Mouse (Mus musculus) A20 (cell line): Measurements from ENCODE around the gene L2hgdh.

Experiments used
- DNase-seq: peaks from one replicate; pipeline ENCODE4 v3.0.0-alpha.2; 2011; ENCODE audit warnings: low read depth, low spot score

The L2hgdh gene

GRCm38 (mm10) chr12:69724711-69725460, at the start of gene L2hgdh, which contains the start of gene Atp5s:
TSS of gene L2hgdh (minus strand) at chr12:69724873.
TSS of gene Atp5s (plus strand) at chr12:69724950.
- DNase-seq, result peak; percentile 97

DNA sequence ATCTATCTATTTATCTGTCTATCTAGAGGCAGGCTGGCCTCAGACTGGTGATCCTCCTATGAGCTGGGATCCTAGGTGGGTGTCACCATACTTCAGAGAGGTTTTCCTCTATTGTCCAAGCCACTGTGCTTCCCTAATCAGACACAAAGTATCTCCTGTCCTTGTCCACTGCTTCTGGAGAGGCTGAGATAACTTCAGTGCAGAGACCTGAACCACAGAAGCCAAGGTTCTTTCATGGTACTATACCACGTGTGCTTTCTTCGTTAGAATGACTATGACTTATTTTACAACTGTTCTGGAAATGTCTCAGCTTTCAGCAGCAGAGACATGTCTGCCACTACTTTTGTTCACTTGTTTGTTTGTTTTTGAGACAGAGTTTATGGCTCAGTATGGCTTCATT, 44.2 kb upstream of the L2hgdh start:
- no peak for DNase-seq

DNA sequence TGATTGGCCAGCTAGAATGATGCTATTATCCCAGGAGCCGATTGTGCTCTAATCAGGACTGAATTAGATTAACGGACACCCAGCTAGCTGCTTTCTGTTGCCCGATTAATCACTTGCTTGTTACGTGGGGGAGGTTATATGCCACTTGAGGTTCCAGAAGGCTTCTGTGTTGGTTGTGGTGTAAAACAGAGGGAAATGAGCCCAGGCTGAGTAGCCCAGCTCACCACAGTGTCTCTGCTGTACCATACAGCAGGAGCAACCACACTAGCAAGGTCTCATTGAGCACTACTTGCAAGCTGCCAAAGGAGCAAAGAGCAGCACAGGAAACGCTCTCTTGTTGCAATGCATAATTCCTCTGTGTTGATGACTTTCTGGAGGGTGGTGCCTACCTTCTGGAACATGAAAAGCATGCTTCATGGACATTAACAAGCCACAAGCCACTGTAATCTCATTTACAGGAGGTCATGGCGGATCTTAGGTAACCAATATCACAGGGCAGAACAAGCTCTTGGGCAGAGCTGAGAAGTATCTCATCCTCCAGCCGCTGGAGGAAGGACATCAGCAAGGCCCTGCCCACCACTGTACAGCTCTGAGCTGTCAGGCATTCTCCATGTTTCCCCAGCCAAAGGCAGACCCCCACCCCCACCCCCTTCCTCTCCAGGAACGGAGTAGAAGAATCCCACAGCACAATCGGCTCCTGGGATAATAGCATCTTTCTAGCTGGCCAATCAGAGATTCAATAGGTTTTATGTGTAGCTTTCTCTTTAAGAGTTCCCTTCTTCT, 43.0 kb upstream of the L2hgdh start:
- DNase-seq, result no peak

GRCm38 (mm10) chr12:69766185-69766904, 41.7 kb upstream of the L2hgdh start:
- DNase-seq, result no peak

DNA sequence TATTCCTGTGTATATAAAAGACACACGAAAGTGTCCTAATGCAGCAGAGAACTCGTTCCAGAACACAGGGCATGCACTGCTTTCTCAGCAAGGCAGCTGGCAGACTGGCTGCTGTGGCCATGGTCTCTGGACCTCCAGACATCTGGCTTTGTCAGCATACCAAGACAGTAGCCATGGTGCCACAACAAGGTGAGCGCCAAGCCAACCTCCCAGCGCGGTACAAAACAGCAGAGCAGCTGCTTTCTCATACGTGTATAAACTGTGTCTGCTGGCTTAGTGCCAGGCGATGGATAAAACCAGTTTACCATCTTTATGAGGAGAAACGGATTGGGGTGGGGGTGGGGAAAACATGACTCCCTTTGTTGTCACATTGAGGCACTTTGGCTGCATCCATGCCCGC, 40.9 kb upstream of the L2hgdh start:
- DNase-seq, result no peak

- no peak for DNase-seq
Measured at GRCm38 (mm10) chr12:69761603-69762002, 36.9 kb upstream of the L2hgdh start.

GRCm38 (mm10) chr12:69760743-69761406, 36.2 kb upstream of the L2hgdh start:
- no peak for DNase-seq

DNA sequence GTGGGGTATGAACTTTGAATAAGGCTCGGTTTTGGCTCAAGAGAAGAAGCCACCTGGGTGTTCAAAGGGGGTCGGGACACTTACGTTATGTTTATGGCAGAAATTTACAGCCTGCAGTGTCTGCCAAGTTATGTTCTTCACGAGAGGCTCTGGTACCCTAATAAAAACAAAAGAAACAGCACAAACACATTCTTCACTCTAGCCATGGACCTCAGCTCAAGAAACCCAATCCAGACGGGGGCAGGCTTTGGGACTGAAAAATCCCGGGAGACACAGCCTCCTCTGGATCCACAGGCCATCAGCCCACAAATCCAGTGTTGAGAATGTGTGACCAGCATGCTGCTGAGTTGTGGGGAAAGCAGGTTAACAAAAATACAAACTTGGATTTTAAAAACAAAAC, 35.3 kb upstream of the L2hgdh start:
- no peak for DNase-seq

GRCm38 (mm10) chr12:69759267-69759885, 34.7 kb upstream of the L2hgdh start:
- DNase-seq, result no peak

DNA sequence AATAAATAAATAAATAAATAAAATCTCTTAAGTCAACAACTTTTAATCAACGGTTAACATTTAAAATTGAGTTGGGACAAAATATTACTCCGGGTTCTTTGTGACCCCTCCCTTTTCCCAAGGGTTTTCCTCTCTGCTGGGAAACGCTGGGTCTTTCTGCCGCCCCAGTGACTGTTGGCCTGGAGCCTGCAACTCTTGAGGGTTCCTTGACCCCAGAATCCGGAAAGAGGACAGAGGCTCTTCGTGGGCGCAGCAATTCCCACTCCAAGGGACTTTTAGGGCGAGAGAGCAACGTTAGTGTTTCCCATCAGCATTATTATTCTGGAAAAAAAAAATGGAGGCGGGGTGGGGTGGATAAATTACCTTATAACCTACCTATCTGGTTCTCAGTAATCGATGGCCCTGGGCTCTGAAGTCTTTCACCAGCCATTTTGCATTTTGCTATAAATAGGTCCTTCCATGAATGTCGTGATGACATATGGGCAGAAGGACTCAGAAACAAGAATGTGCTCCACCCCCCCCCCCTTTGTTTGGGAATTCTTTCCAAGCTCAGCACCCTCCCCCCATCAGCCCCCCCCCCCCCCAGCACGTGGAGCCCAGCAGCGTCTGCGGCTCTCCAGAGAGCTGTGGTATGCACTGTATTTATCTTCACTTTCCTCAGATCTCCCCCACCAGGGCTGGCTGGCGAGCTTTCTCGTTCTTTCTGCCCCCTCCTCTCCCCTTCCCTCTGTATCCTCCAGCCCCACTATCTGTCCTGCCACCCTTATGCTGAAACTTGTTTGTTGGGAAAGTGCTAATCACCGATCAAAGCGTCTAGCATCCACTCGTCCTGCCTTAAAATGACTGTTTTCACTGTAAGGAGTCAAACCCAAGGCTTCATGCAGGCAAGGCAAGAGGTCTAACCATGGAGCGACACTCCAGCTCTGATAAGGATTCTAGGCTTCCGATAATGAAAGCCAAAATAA, 33.8 kb upstream of the L2hgdh start:
- no peak for DNase-seq

GRCm38 (mm10) chr12:69757418-69758141, 32.9 kb upstream of the L2hgdh start:
- DNase-seq, result no peak

- DNase-seq, result no peak
Measured at GRCm38 (mm10) chr12:69756015-69756414, 31.3 kb upstream of the L2hgdh start.

- no peak for DNase-seq
Measured at GRCm38 (mm10) chr12:69753936-69754335, 29.3 kb upstream of the L2hgdh start.

GRCm38 (mm10) chr12:69751864-69752341, 27.2 kb upstream of the L2hgdh start:
- no peak for DNase-seq

DNA sequence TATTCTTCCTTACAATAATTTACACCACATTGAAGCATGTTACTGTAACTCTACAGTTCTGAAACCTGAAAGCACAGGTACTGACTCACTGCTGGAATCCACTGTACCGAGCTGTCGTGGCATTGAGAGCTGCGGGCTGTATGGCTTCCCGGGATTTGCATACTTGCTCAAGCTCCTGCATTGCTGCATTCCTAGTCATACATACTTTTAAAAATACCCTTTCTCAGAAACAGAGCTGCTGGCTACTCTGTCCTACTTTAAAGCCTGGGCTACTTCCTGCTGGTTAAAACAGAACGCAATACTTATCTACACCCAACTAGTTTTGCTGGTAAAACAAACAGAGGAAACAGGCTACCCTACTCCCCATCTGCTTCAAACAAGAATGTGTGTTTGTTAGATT, 19.5 kb upstream of the L2hgdh start:
- DNase-seq, result no peak

- no peak for DNase-seq
Measured at GRCm38 (mm10) chr12:69741965-69742364, 17.3 kb upstream of the L2hgdh start.

DNA sequence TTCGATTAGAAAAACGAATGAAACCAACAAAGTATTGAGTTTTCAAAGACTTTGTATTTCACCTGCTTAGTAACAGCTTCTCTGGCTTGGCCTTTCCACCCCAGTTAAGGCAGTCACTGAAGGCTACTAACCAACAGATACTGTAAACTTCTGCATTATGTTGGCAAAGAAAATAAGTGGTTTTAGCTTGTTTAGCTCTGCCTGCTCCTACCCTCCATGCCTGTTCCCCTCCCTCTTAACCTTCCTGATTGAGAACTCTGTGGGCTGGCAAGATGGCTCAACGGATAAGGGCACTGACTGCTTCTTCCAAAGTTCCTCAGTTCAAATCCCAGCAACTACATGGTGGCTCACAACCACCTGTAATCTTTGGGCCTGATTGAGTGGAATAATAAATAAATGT, 9.2 kb upstream of the L2hgdh start:
- peak; percentile 9 for DNase-seq

DNA sequence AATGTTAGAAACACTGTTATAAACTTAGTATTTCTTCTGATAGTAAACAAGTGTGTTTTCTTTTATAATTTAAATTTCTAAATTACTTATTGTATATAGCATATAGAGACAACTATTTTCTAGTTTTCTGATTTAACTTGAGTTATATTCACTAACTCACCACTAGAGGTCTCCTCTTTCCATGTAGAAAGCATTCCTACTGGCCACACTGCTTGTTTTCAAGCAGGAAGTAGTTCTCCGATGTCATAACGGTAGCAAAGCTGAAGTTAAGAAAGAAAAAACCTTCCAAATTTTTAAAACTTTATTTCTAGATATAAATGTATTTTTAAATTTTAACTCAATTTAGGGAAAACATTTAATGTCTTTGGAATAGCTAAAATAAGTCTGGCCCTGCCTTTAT, 8.8 kb upstream of the L2hgdh start:
- peak; percentile 63 for DNase-seq

GRCm38 (mm10) chr12:69732221-69732620, 7.5 kb upstream of the L2hgdh start:
- DNase-seq, result no peak
